Mouse (Mus musculus): Measurements from ENCODE around the gene Hmgn2. TPM values are rescaled to one million over a fixed set of nuclear protein-coding genes. Genes with fewer than 3 reads are reported as not detected.
"Not testable (repeated sequence)": the region's sequence is repeated elsewhere in the genome, so short reads cannot be mapped to it uniquely, and the experiment has no call there.

Hmgn2 gene
- polyA plus RNA-seq, 1 experiment = 222 TPM

DNA sequence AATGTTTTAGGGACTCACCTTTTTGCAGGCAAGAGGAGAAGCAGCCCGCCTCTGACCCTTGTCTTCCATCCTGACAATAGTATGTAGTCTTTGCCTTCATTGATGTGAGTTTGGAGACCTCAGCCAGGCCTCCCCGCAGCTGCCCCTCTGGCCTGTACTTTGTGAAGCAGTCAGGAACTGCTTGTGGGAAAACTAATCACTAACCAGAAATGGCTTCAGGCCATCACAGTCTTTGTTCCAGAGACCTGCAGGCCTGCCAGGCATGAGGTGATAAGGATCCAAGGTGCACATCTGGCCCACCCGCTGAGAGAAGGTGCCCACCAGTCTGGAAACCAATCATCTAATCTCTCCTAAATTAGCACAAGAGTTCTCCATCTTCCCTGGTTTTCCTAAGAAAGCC, 36.7 kb downstream of the Hmgn2 start:
- no peak for TF ChIP-seq POLR2A (IDR thresholded peaks at IDR 0.05; ENCODE audit: borderline replicate concordance, low read depth, low read length)
- TF ChIP-seq CTCF (IDR thresholded peaks at IDR 0.05; ENCODE audit: low read depth, low read length) = no peak
- H3K4me3 ChIP-seq (ENCODE audit: insufficient read depth, low read length) = no peak overlapping the region
- H3K27ac ChIP-seq (ENCODE audit: insufficient read depth, low read depth, low read length) = no peak overlapping the region
- peaks cover 14% of the 10 kb centered on the region for H3K4me1 ChIP-seq (ENCODE audit: control insufficient read depth, insufficient read depth, low read length)

DNA sequence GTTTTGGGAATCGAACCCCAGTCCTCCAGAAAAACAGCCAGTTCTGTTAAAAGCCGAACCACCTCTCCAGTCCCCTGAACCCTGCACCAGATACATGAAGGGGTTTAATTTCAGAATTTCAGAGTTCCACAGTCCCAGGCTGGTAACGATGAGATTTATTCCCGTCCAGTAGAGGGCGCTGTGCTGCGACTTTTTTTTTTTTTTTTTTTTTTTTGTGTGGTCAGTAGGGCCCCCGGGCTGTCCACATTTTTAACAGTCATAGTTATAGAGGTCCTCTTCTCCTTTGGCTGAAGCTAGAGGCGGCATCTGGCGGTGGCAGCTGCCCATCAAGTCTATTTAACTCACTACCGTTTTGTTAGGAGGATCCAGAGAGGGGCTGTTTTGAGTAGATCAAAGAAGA, 37.1 kb downstream of the Hmgn2 start:
- H3K4me3 ChIP-seq (ENCODE audit: insufficient read depth, low read length) = no peak overlapping the region
- no peak for TF ChIP-seq POLR2A (IDR thresholded peaks at IDR 0.05; ENCODE audit: borderline replicate concordance, low read depth, low read length)
- peak; percentile 76 for TF ChIP-seq CTCF (IDR thresholded peaks at IDR 0.05; ENCODE audit: low read depth, low read length)
- no peak overlapping the region for H3K27ac ChIP-seq (ENCODE audit: insufficient read depth, low read depth, low read length)
- peaks cover 14% of the 10 kb centered on the region for H3K4me1 ChIP-seq (ENCODE audit: control insufficient read depth, insufficient read depth, low read length)

DNA sequence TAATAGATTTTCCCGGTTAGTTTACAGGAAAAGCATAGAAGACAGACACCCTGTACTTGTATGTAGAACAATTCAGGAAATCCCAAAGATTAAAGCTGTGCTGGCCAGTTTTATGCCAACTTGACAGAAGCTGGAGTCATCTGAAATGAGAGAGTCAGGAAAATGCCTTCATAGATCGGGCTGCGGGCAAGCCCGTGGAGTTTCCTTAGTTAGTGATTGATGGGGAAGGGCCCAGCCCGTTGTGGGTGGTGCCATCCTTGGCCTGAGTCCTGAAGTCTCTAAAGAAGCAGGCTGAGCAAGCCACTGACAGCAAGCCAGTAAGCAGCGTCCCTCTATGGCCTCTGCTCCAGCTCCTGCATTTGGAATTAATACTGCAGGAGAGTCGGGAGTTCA, 39.2 kb downstream of the Hmgn2 start:
- TF ChIP-seq CTCF (IDR thresholded peaks at IDR 0.05; ENCODE audit: low read depth, low read length) (no peak), POLR2A (IDR thresholded peaks at IDR 0.05; ENCODE audit: borderline replicate concordance, low read depth, low read length) (no peak)
- Histone ChIP-seq H3K27ac (ENCODE audit: insufficient read depth, low read depth, low read length) (peak overlapping the region; percentile 76), H3K4me1 (ENCODE audit: control insufficient read depth, insufficient read depth, low read length) (peaks cover 14% of the 10 kb centered on the region), H3K4me3 (ENCODE audit: insufficient read depth, low read length) (peak overlapping the region; percentile 31)

DNA sequence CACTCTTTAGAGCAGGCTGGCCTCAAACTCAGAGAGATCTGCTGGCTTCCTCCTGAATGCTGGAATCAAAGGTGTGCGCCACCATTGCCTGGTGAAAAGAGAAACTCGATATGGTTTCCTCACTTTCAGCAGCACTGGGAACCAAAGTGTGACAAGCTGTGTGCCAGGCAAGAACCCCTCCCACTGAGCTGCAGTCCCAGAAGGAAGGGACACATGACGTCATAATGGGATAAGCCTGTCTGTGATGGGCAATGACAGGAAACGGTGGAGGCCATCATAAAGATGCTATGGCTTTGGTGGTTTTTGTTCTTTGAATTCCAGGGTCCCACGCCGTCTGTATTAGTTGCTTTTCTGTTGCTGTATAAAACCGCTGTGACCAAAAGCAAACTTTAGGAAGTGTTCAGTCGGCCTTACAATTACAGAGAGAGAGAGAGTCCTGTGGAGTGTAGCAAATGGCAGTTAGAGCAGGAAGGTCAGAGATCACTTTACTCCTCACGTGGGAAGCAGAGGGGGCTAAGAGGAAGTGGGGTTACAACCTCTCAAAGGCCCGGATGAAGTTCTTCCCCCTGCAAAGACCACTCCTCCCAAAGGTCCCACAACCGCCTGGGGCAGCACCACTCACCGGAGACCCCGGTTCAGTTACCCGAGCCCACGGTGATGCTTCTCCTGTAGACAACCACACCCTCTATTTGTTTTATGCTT, 39.7 kb downstream of the Hmgn2 start:
- peaks cover 14% of the 10 kb centered on the region for H3K4me1 ChIP-seq (ENCODE audit: control insufficient read depth, insufficient read depth, low read length)
- H3K27ac ChIP-seq (ENCODE audit: insufficient read depth, low read depth, low read length) = peak overlapping the region; percentile 76
- H3K4me3 ChIP-seq (ENCODE audit: insufficient read depth, low read length) = peak overlapping the region; percentile 31
- TF ChIP-seq CTCF (IDR thresholded peaks at IDR 0.05; ENCODE audit: low read depth, low read length) (no peak), POLR2A (IDR thresholded peaks at IDR 0.05; ENCODE audit: borderline replicate concordance, low read depth, low read length) (no peak)

DNA sequence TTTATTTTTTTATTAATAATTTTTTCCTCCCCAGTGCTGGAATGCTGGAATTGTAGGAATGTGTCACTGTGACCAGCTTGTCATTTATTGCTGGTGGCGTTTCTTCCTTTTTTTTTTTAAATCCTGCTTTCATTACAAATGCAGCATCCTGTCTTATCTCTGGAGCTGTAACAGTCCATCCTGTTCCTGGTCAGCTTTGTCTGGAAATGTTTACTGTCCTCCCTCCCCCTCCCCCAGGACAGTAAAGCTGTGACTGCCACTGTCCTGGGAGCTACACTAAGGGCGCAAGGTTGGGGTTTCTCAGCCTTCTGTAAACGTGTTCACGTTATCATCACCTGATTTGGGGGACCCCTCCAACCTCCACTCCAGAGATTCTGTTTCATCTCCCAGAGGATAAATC, 43.2 kb downstream of the Hmgn2 start:
- no peak overlapping the region for H3K4me3 ChIP-seq (ENCODE audit: insufficient read depth, low read length)
- H3K27ac ChIP-seq (ENCODE audit: insufficient read depth, low read depth, low read length) = no peak overlapping the region
- no peak for TF ChIP-seq POLR2A (IDR thresholded peaks at IDR 0.05; ENCODE audit: borderline replicate concordance, low read depth, low read length)
- TF ChIP-seq CTCF (IDR thresholded peaks at IDR 0.05; ENCODE audit: low read depth, low read length) = no peak
- H3K4me1 ChIP-seq (ENCODE audit: control insufficient read depth, insufficient read depth, low read length) = peaks cover 13% of the 10 kb centered on the region

DNA sequence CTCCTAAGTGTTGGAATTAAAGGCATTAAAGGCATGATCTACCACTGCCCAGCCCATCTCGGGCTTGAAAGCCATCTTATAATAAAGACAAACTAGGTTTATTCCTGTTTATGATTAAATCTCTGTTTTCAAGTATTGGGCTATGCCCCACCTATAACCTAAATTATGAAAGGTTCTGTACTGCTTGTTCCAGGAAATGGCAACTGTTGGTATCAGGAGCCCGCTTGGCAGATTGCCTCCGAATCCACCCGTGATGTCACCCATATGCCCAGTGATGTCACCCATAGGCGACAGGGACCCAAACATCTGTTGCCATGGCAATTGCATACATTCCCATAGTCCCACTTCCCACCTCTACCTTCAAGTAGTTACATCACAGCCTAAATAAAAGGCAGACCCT, 44.7 kb downstream of the Hmgn2 start:
- TF ChIP-seq POLR2A (IDR thresholded peaks at IDR 0.05; ENCODE audit: borderline replicate concordance, low read depth, low read length) (no peak), CTCF (IDR thresholded peaks at IDR 0.05; ENCODE audit: low read depth, low read length) (no peak)
- Histone ChIP-seq H3K27ac (ENCODE audit: insufficient read depth, low read depth, low read length) (no peak overlapping the region), H3K4me1 (ENCODE audit: control insufficient read depth, insufficient read depth, low read length) (peaks cover 10% of the 10 kb centered on the region), H3K4me3 (ENCODE audit: insufficient read depth, low read length) (no peak overlapping the region)

DNA sequence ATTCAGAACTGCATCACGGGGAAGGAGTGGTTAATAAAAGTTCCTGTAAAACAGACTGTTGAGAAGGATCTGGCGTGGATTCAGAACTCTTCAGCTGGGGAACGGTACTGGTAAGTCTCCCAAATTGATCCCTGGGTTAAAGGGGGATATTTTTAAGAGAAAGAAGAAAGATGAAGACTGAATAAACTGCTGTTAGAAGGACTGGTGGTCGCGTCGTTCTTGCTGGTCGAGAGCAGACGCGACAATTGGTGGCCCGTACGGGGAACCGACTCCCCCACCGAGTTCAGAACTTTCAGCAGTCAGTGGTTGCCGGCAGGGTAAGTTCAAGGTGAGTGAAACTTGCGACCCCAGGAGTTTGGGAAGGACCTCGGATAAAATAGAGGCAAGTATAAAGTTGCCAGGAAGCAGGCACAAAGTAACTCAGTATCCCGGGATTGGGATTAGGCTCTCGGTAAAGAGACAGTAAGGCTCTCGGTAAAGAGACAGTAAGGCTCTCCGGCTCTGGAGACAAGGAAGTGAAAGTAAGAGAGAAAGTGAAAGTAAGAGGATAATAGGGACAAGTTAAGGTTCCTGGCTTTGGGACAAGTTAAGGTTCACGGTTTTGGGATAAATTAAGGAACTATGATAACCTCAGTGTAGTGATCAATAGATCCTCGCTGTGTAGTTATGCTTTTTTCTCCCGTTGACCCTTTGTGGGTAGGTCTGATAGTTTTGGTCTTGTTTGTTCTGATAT, 50.2 kb downstream of the Hmgn2 start:
- H3K4me1 ChIP-seq (ENCODE audit: control insufficient read depth, insufficient read depth, low read length); H3K4me3 ChIP-seq (ENCODE audit: insufficient read depth, low read length); H3K27ac ChIP-seq (ENCODE audit: insufficient read depth, low read depth, low read length): not testable (repeated sequence)

Other genes with a start within 250 kb of the Hmgn2 start
- 58.7 and 61.1 TPM in 2 replicates for gene Arid1a, start 211.9 kb downstream of the Hmgn2 start, polyA plus RNA-seq (2012; ENCODE audit: insufficient read depth, insufficient read length, missing spikeins)
- gene Rps6ka1, start 80.9 kb downstream of the Hmgn2 start, polyA plus RNA-seq (2012; ENCODE audit: insufficient read depth, insufficient read length, missing spikeins) = 100 and 101 TPM in 2 replicates
- gene Dhdds, start 32.3 kb upstream of the Hmgn2 start, polyA plus RNA-seq (2012; ENCODE audit: insufficient read depth, insufficient read length, missing spikeins) = 36.6 and 38.7 TPM in 2 replicates
- 0.23 TPM in 1 of 2 replicates, not detected in the other for gene Lin28a, start 50.2 kb upstream of the Hmgn2 start, polyA plus RNA-seq (2012; ENCODE audit: insufficient read depth, insufficient read length, missing spikeins)
- not detected in 2 replicates for gene Zfp683, start 85.2 kb upstream of the Hmgn2 start, polyA plus RNA-seq (2012; ENCODE audit: insufficient read depth, insufficient read length, missing spikeins)
- gene Crybg2, start 92.2 kb upstream of the Hmgn2 start, polyA plus RNA-seq (2012; ENCODE audit: insufficient read depth, insufficient read length, missing spikeins) = 0.71 and 2.7 TPM in 2 replicates
- 1,130 and 1,142 TPM in 2 replicates for gene Cd52, start 126.4 kb upstream of the Hmgn2 start, polyA plus RNA-seq (2012; ENCODE audit: insufficient read depth, insufficient read length, missing spikeins)
- 2.5 and 5.8 TPM in 2 replicates for gene Ubxn11, start 133.9 kb upstream of the Hmgn2 start, polyA plus RNA-seq (2012; ENCODE audit: insufficient read depth, insufficient read length, missing spikeins)
- 1,334 and 1,359 TPM in 2 replicates for gene Sh3bgrl3, start 160.1 kb upstream of the Hmgn2 start, polyA plus RNA-seq (2012; ENCODE audit: insufficient read depth, insufficient read length, missing spikeins)
- gene Cep85, start 218.5 kb upstream of the Hmgn2 start, polyA plus RNA-seq (2012; ENCODE audit: insufficient read depth, insufficient read length, missing spikeins) = 12.5 and 13.9 TPM in 2 replicates
- gene Gm7534, start 234.4 kb upstream of the Hmgn2 start, polyA plus RNA-seq (2012; ENCODE audit: insufficient read depth, insufficient read length, missing spikeins) = not detected in 2 replicates